Mouse (Mus musculus) hindbrain, embryonic 12.5 days (tissue): ENCODE measurements around the gene Dtx3. TPM values are rescaled to one million over a fixed set of nuclear protein-coding genes. Genes with fewer than 3 reads are reported as not detected.
"Not testable (repeated sequence)": the region's sequence is repeated elsewhere in the genome, so short reads cannot be mapped to it uniquely, and the experiment has no call there.

ENCODE experiments used
- ATAC-seq: fragments of 200-750 bp; cut with Nextera tagmentation; 2 replicates; pipeline ENCODE4 v1.8.0; 2017; ENCODE audit warnings: moderate TSS enrichment; ENCODE audit not compliant: low FRiP score
- H3K27ac ChIP-seq: fragments of 300-500 bp; sonication (generic); 2 replicates; pipeline ENCODE4 v1.5.1; 2016; ENCODE audit warnings: mild to moderate bottlenecking
- H3K27me3 ChIP-seq: fragments of 300-500 bp; sonication (generic); 2 replicates; pipeline ENCODE4 v1.6.1; 2016; ENCODE audit warnings: mild to moderate bottlenecking
- H3K36me3 ChIP-seq: fragments of 300-500 bp; sonication (generic); 2 replicates; pipeline ENCODE4 v1.6.1; 2016; ENCODE audit warnings: mild to moderate bottlenecking
- H3K4me1 ChIP-seq: fragments of 300-500 bp; sonication (generic); 2 replicates; pipeline ENCODE4 v1.6.1; 2016
- H3K4me2 ChIP-seq: fragments of 300-500 bp; sonication (generic); replicated peaks from 2 replicates; pipeline ENCODE4 v1.6.1; 2016; ENCODE audit warnings: mild to moderate bottlenecking
- H3K4me3 ChIP-seq: fragments of 300-500 bp; sonication (generic); 2 replicates; pipeline ENCODE4 v1.5.1; 2016; ENCODE audit warnings: mild to moderate bottlenecking
- H3K9ac ChIP-seq: fragments of 300-500 bp; sonication (generic); 2 replicates; pipeline ENCODE4 v1.6.1; 2016; ENCODE audit warnings: mild to moderate bottlenecking, moderate library complexity
- H3K9me3 ChIP-seq: fragments of 300-500 bp; sonication (generic); replicated peaks from 2 replicates; pipeline ENCODE4 v1.6.1; 2016; ENCODE audit warnings: mild to moderate bottlenecking
- WGBS: fragments of 180-500 bp; shearing (Covaris S2); methylation state at CpG from one replicate; pipeline ENCODE4 v1.1.7; 2016; 5-methylcytosine and 5-hydroxymethylcytosine counted together
- polyA plus RNA-seq: library from polyadenylated mRNA; unstranded; fragments of >200 nt; fragmentation: Nextera tagmentation; extraction: Ambion mirVana; gene quantifications from 2 replicates; pipeline ENCODE4 v1.2.1, GENCODE M21; 2016

Dtx3 gene
- polyA plus RNA-seq, 1 experiment from 2014 or later = 199 TPM

DNA sequence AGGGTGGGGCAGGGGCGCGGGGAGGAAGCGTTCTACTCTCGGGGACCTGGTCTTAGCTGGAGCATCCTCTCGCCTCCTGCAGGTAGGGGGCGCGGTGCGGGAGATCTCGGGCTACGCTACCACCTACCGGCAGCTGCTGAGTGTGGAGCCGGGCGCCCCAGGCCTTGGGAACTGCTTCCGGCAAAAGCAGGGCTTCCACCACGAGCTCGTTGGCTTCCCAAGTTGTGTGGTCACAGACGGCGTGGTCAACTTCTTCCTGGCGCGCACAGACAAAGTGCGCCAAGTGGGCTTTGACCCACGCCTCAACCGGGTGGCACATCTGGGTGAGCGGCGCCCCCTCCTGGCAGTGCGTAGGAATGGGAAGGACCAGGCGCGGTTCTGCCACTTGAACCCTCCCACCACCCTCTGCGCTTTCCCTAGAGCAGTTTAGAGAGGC is 24.7 kb downstream of the Dtx3 start:
- 0 out of 2 replicates have a peak, but pooled peaks cover 6% of the 10 kb centered on the region for H3K36me3 ChIP-seq
- peak; percentile 29 for ATAC-seq
- WGBS = 1% methylated on average over 29 of the region's 29 CpGs
- H3K4me3 ChIP-seq = peak overlapping the region; percentile 23
- no peak overlapping the region for H3K9ac ChIP-seq
- peak overlapping the region; percentile 43 for H3K4me2 ChIP-seq
- H3K27ac ChIP-seq = no peak overlapping the region
- H3K4me1 ChIP-seq = peaks cover 14% of the 10 kb centered on the region
- peaks cover 90% of the 10 kb centered on the region for H3K27me3 ChIP-seq
- no peaks in the 10 kb centered on the region for H3K9me3 ChIP-seq

DNA sequence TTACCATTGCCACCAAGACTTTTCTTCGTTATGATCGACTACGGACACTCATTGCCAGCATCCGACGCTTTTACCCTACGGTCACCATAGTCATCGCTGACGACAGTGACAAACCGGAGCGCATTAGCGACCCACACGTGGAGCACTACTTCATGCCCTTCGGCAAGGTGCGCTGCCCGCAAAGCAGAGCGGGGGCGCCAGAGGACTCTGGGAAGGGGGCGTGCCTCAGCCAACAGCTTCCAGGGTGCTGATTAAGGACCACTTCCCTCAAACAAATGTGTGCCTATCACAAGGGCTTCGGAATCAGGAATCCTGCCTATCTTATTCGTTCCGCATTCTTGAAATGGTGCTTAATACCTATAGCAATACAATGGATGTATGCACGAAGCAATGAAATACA is 25.5 kb downstream of the Dtx3 start:
- Histone ChIP-seq H3K4me3 (peak overlapping the region; percentile 23; the same call in 1 of the 2 replicates), H3K4me2 (peak overlapping the region; percentile 43), H3K9ac (no peak overlapping the region), H3K27ac (no peak overlapping the region), H3K27me3 (peaks cover 91% of the 10 kb centered on the region), H3K4me1 (peaks cover 16% of the 10 kb centered on the region), H3K36me3 (0 out of 2 replicates have a peak, but pooled peaks cover 6% of the 10 kb centered on the region), H3K9me3 (no peaks in the 10 kb centered on the region)
- ATAC-seq = no peak
- 2% methylated on average over 22 of the region's 22 CpGs for WGBS

DNA sequence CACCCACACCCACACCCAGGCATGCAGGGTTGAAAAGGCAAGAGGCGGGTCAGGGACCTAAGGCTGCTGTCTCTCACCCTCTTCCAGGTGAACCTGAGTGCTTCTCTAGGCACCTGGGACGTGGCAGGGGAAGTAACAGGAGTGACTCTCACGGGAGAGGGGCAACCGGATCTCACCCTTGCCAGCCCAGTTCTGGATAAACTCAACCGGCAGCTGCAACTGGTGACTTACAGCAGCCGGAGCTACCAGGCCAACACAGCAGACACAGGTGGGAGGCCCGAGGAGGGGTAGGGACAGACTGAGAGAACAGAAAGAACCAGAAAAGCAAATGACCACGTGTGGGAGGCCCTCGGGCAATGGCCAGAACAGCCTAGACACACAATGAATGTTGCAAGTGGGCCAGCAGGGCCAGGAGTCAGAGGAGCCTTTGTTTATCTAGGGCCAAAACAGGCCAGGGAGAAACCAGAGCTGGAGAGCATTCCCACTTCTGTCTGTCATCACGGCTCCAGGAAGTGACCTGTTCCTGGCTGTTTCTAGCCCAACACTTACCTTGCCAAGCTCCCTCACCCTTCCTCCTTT is 27.8 kb downstream of the Dtx3 start:
- H3K27me3 ChIP-seq = peaks cover 76% of the 10 kb centered on the region
- no peak overlapping the region for H3K9ac ChIP-seq
- H3K4me1 ChIP-seq = peaks cover 16% of the 10 kb centered on the region
- ATAC-seq = no peak
- no peak overlapping the region for H3K4me2 ChIP-seq
- no peak overlapping the region for H3K27ac ChIP-seq
- H3K9me3 ChIP-seq = no peaks in the 10 kb centered on the region
- no peaks in the 10 kb centered on the region for H3K36me3 ChIP-seq
- H3K4me3 ChIP-seq = peak overlapping the region; percentile 6; the same call in 1 of the 2 replicates
- 46% methylated on average over 10 of the region's 10 CpGs for WGBS

DNA sequence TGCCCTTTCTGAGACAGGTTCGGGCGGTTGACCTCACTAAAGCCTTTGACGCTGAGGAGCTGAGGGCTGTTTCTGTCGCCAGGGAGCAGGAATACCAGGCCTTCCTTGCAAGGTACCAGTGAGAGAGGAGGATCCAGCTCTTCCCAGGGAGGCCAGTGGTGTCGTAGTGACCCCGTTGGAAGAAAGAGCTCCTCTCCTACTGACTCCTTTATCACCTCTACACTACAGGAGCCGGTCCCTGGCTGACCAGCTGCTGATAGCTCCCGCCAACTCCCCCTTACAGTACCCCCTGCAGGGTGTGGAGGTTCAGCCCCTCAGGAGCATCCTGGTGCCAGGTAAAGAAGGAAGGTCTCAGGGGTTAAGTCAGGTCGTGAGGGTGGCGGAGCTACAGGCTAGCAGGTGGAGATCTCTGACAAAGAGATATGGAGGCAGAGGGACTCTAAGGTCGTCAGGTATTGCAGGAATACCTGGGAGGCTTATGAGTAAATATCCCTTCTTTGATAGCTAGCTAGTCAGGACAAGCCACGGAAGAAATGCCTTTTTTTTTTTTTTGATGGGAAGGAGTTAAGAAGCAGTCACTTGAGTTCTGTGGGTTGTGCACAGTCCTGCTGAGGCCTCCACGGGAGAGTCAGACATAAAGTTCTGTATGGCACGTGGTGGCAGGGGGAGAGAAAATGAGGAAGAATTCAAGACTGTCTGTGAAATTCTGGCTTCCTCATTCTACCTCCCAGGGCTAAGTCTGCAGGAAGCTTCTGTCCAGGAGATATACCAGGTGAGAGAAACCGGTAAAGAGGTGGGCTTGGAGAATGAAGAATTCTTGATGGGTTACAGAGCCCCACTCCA is 28.5 kb downstream of the Dtx3 start:
- Histone ChIP-seq H3K27ac (peak overlapping the region; percentile 86; the same call in 1 of the 2 replicates), H3K4me3 (peak overlapping the region; percentile 68), H3K4me1 (peaks cover 16% of the 10 kb centered on the region), H3K9ac (peak overlapping the region; percentile 87), H3K4me2 (peak overlapping the region; percentile 99), H3K36me3 (no peaks in the 10 kb centered on the region), H3K9me3 (no peaks in the 10 kb centered on the region), H3K27me3 (peaks cover 71% of the 10 kb centered on the region)
- no peak for ATAC-seq
- WGBS = 20% methylated on average over 15 of the region's 15 CpGs

DNA sequence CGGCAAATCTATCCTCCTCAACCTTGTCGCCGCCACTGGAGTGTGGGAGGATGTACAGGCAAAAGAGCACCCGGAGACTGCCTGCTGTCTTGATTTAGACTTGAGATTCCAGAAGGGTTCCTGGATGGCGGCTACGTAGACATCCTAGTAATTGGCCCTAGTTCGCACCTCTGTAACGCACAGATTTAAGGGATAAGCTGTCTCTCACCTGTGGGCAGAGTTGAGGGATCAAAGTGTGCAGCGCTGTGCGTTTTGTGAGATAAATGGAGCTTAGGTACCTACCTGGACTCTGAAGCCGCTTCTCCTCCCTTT is 29.2 kb downstream of the Dtx3 start:
- WGBS = 2% methylated on average over 11 of the region's 11 CpGs
- Histone ChIP-seq H3K4me1 (peaks cover 16% of the 10 kb centered on the region), H3K27ac (peak overlapping the region; percentile 86), H3K4me2 (peak overlapping the region; percentile 99), H3K27me3 (peaks cover 65% of the 10 kb centered on the region), H3K36me3 (no peaks in the 10 kb centered on the region), H3K4me3 (peak overlapping the region; percentile 68), H3K9me3 (no peaks in the 10 kb centered on the region), H3K9ac (peak overlapping the region; percentile 87)
- ATAC-seq = no peak; the same call in 1 of the 2 replicates

DNA sequence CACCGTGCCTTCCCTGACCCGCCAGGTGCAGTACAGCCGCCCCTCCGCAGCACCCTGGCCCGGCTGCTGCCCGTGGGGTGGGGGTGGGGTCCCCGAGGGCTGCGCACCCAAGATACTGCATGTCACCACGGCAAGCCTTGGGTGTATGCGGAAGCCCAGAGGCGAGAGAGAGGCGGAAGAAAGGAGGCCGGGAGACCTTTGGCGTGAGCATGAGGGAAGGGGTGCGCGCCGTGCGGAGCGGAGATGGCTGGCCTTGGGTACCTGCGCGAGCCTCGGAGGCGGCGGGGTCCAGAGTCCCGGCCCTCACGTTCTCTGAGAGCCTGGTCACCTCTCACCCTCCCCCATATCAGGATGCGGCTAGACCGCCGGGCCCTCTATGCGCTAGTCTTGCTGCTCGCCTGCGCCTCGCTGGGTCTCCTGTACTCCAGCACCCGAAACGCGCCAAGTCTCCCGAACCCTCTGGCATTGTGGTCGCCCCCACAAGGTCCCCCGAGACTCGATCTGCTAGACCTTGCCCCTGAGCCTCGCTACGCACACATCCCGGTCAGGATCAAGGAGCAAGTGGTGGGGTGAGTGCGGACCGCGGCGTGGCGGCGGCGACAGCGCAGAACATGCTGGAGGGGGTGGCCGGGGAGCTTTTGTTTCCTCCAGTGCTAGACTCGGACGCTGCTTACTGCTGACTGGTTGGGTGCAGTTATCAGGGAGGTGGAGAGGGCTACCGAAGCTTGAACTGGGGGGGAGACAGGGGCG is 29.7 kb downstream of the Dtx3 start:
- WGBS = 1% methylated on average over 56 of the region's 56 CpGs
- Histone ChIP-seq H3K27me3 (peaks cover 60% of the 10 kb centered on the region), H3K4me2 (peak overlapping the region; percentile 99), H3K36me3 (no peaks in the 10 kb centered on the region), H3K27ac (peak overlapping the region; percentile 86), H3K9ac (peak overlapping the region; percentile 87), H3K4me3 (peak overlapping the region; percentile 68), H3K4me1 (peaks cover 16% of the 10 kb centered on the region), H3K9me3 (no peaks in the 10 kb centered on the region)
- ATAC-seq = peak; percentile 59

GRCm38 (mm10) chr10:127165354-127165653 is 30.2 kb downstream of the Dtx3 start:
- peak overlapping the region; percentile 87 for H3K9ac ChIP-seq
- peak; percentile 68 for ATAC-seq
- peak overlapping the region; percentile 86 for H3K27ac ChIP-seq
- H3K4me2 ChIP-seq = peak overlapping the region; percentile 99
- peaks cover 55% of the 10 kb centered on the region for H3K27me3 ChIP-seq
- H3K4me3 ChIP-seq = peak overlapping the region; percentile 68
- under 1% methylated on average over 34 of the region's 42 CpGs for WGBS
- H3K36me3 ChIP-seq = no peaks in the 10 kb centered on the region
- H3K9me3 ChIP-seq = no peaks in the 10 kb centered on the region
- peaks cover 16% of the 10 kb centered on the region for H3K4me1 ChIP-seq

DNA sequence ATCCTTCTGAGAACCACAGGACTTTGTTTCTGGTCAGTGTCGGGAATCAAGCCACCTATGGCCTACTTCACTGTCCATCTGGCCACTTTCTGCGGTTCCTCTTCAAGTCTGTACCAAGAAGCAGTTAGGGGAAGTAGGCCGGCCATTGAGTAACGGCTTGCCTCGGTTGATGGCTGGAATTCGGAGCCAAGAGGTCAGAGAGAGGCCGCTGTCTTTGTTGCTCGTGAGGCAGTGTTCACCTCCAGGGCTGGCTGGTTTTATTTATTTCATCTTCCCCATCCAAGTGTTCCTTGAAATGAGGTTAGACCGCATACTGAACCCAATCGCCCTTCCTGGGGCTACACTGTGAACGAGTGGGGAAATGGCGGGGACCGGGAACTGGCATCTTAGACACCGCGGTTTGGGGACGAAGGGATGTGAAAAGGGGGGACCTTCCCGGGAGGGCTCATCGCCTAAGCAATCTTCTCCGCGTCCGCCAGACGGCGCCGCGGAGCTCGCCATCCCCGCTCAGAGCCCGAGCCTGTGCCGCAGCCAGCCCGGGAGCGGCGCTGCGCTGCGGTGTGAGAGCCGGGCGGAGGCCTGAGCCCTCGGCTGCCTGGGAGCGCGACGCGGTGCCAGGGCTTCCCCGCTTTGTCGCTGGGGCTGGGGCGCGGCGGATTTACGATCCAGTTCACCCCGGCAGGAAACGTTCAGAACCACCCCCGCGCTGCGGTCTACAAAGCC is 30.7 kb downstream of the Dtx3 start, which contains the start of gene B4galnt1:
Gene B4galnt1 (plus strand): TSS at position 595 of the 723 bp plus-strand sequence.
- H3K36me3 ChIP-seq = no peaks in the 10 kb centered on the region
- peak; percentile 92 for ATAC-seq
- peak within 1 kb of the TSS; percentile 99 for H3K4me2 ChIP-seq
- 2% methylated on average over 51 of the region's 52 CpGs for WGBS
- peak within 1 kb of the TSS; percentile 68 for H3K4me3 ChIP-seq
- peak within 1 kb of the TSS; percentile 87 for H3K9ac ChIP-seq
- peak within 1 kb of the TSS; percentile 86 for H3K27ac ChIP-seq
- H3K27me3 ChIP-seq = peaks cover 49% of the 10 kb centered on the region
- peaks cover 12% of the 10 kb centered on the region for H3K4me1 ChIP-seq
- H3K9me3 ChIP-seq = no peaks in the 10 kb centered on the region

DNA sequence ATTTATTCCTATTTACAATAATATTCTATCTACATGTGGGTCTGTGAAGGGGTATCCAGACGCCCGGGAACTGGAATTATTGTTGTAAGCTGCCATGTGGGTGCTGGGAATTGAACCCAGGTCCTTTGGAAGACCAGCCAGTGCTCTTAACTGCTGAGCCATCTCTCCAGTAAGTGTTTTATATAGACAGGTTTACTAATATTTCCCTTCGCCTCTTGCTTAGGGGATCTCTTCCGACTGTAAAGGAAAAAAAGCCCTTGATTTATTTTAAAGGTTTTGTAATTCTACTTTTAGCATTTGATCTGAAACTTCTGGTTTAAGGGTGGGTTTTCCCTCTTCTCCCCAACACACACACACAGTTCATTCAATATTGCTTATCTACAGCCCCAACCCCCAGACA is 31.3 kb downstream of the Dtx3 start:
- 92% methylated on average over 4 of the region's 4 CpGs for WGBS
- no peak for ATAC-seq
- Histone ChIP-seq H3K9ac (peak overlapping the region; percentile 87; the same call in 1 of the 2 replicates), H3K27ac (no peak overlapping the region), H3K9me3 (no peaks in the 10 kb centered on the region), H3K4me3 (no peak overlapping the region), H3K36me3 (no peaks in the 10 kb centered on the region), H3K27me3 (peaks cover 43% of the 10 kb centered on the region), H3K4me1 (peaks cover 9% of the 10 kb centered on the region; the same call in 1 of the 2 replicates), H3K4me2 (no peak overlapping the region)

- not testable (repeated sequence) for H3K27ac ChIP-seq, H3K4me3 ChIP-seq, H3K9me3 ChIP-seq, ATAC-seq, H3K36me3 ChIP-seq, H3K9ac ChIP-seq, H3K4me1 ChIP-seq, H3K4me2 ChIP-seq
- peaks cover 30% of the 10 kb centered on the region for H3K27me3 ChIP-seq
- 57% methylated on average over 7 of the region's 7 CpGs for WGBS
Observed at GRCm38 (mm10) chr10:127162771-127163261, 32.7 kb downstream of the Dtx3 start.

DNA sequence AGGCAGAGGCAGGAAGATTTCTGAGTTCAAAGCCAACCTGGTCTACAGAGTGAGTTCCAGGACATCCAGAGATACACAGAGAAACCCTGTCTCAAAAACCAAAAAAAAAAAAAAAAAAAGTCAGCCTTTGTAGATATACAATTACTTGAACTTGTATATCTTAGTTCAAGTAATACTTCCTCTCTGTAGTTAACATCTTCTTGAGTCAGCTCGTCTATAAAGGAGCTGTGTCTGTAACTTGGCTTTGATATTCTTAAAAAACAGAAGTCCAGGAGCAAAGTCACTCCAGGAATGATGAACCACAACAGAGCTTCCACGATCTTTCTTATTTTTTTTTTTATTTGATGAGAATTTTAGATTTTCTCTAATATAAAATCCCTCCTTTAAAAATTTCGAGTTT is 34.8 kb downstream of the Dtx3 start:
- no peak overlapping the region for H3K27ac ChIP-seq
- no peak overlapping the region for H3K9ac ChIP-seq
- 0 out of 2 replicates have a peak, but pooled peaks cover 3% of the 10 kb centered on the region for H3K4me1 ChIP-seq
- no peaks in the 10 kb centered on the region for H3K36me3 ChIP-seq
- ATAC-seq = no peak
- no peak overlapping the region for H3K4me2 ChIP-seq
- H3K27me3 ChIP-seq = peaks cover 9% of the 10 kb centered on the region
- WGBS = 69% methylated on average over 3 of the region's 3 CpGs
- no peak overlapping the region for H3K4me3 ChIP-seq
- H3K9me3 ChIP-seq = no peaks in the 10 kb centered on the region
